8 mouse cellular contexts compared by ENCODE assay signal in genomic region chr1:171159485-171159975, GRCm38 (mm10). TPM values are rescaled to one million over a fixed set of nuclear protein-coding genes. Genes with fewer than 3 reads are reported as not detected.
DNase-seq lines count a peak whose midpoint lies in the region; ATAC-seq lines count a peak whose summit lies in the region.

No protein-coding gene starts in this region.

- H3K27ac ChIP-seq in intestine, embryonic 15.5 days: no peak overlapping the region
- H3K27ac ChIP-seq in lung, embryonic 15.5 days: no peak overlapping the region

- peaks cover 6% of the 10 kb centered on the region for H3K4me1 ChIP-seq in erythroblast, embryonic 14.5 days (ENCODE audit: control insufficient read depth)
- H3K4me1 ChIP-seq in intestine, embryonic 15.5 days (replicated peaks): peaks cover 8% of the 10 kb centered on the region; the same call in 1 of the 2 replicates
- 0 out of 2 replicates have a peak, but pooled peaks cover 9% of the 10 kb centered on the region for H3K4me1 ChIP-seq in lung, embryonic 15.5 days

- no peak overlapping the region for H3K9ac ChIP-seq in intestine, embryonic 15.5 days
- 0 out of 2 replicates have a peak overlapping the region, but pooled peaks have one; percentile 8 for H3K9ac ChIP-seq in lung, embryonic 15.5 days

- peak overlapping the region; percentile 9 for H3K4me3 ChIP-seq in erythroblast, embryonic 14.5 days (replicated peaks)
- peak overlapping the region; percentile 29 for H3K4me3 ChIP-seq in intestine, embryonic 15.5 days (replicated peaks)
- H3K4me3 ChIP-seq in lung, embryonic 15.5 days: peak overlapping the region; percentile 34

- WGBS in intestine, embryonic 15.5 days: 6% methylated on average over 15 of the region's 15 CpGs
- 6% methylated on average over 15 of the region's 15 CpGs for WGBS in lung, embryonic 15.5 days

- H3K36me3 ChIP-seq in erythroblast, embryonic 14.5 days (ENCODE audit: control insufficient read depth): no peaks in the 10 kb centered on the region
- H3K36me3 ChIP-seq in intestine, embryonic 15.5 days: no peaks in the 10 kb centered on the region
- H3K36me3 ChIP-seq in lung, embryonic 15.5 days: no peaks in the 10 kb centered on the region
- no peaks in the 10 kb centered on the region for H3K36me3 ChIP-seq in splenic B cell, adult 2 months (ENCODE audit: control insufficient read depth, insufficient read depth, low read length, poor library complexity, severe bottlenecking)

- H3K4me2 ChIP-seq in intestine, embryonic 15.5 days (replicated peaks): peak overlapping the region; percentile 58
- peak overlapping the region; percentile 57 for H3K4me2 ChIP-seq in lung, embryonic 15.5 days

- DNase-seq in adrenal gland, postnatal 36 days: peak; percentile 38 to 61
- DNase-seq in splenic B cell, adult 2 months (ENCODE audit: low read depth, low spot score): peak; percentile 15
- DNase-seq in layer of hippocampus, postnatal 10 days (ENCODE audit: low spot score in 2 of 2): no peak

- no peak for ATAC-seq in erythroblast, adult 5-6 weeks (replicated peaks; ENCODE audit: low FRiP score, poor library complexity, severe bottlenecking)
- peak; percentile 81 for ATAC-seq in intestine, embryonic 15.5 days
- ATAC-seq in lung, embryonic 15.5 days (ENCODE audit: borderline replicate concordance, extremely low read depth, low FRiP score, low TSS enrichment): peak; percentile 56
- no peak for ATAC-seq in cerebellum, adult (ENCODE audit: insufficient number of reproducible peaks, low FRiP score, low TSS enrichment)

- H3K27me3 ChIP-seq in erythroblast, embryonic 14.5 days (ENCODE audit: control insufficient read depth): peaks cover 63% of the 10 kb centered on the region
- H3K27me3 ChIP-seq in intestine, embryonic 15.5 days (replicated peaks): 0 out of 2 replicates have a peak, but pooled peaks cover 4% of the 10 kb centered on the region
- H3K27me3 ChIP-seq in lung, embryonic 15.5 days: peaks cover 16% of the 10 kb centered on the region
- H3K27me3 ChIP-seq in splenic B cell, adult 2 months (ENCODE audit: control insufficient read depth, insufficient read depth, low read length, poor library complexity, severe bottlenecking): no peaks in the 10 kb centered on the region

- H3K9me3 ChIP-seq in erythroblast, embryonic 14.5 days (ENCODE audit: control insufficient read depth, low read length): no peaks in the 10 kb centered on the region
- no peaks in the 10 kb centered on the region for H3K9me3 ChIP-seq in intestine, embryonic 15.5 days
- no peaks in the 10 kb centered on the region for H3K9me3 ChIP-seq in lung, embryonic 15.5 days

RNA-seq across cellular contexts. Expression of gene Mpz, which starts 9.0 kb away (rescaled TPM):
- polyA plus RNA-seq in erythroblast, embryonic 14.5 days (2012): not detected in 2 replicates
- not detected in 2 replicates for total RNA-seq in erythroblast, adult 5-6 weeks (2015; ENCODE audit: low replicate concordance)
- not detected in 2 replicates for total RNA-seq in erythroblast, adult 5-6 weeks (2017; ENCODE audit: low replicate concordance)
- 1 to 10 TPM; 1.5 to 1.6 TPM for total RNA-seq in adrenal gland, postnatal 36 days (2021)
- 1.1 and 1.3 TPM in 2 replicates for polyA plus RNA-seq in intestine, embryonic 15.5 days (2015; fragmentation: Nextera tagmentation; extraction: Ambion mirVana)
- 0.69 and 1.0 TPM in 2 replicates for polyA plus RNA-seq in lung, embryonic 15.5 days (2015; fragmentation: Nextera tagmentation; extraction: Ambion mirVana)
- not detected for total RNA-seq in layer of hippocampus, postnatal 10 days (2021)

RNA-seq across cellular contexts. Expression of gene Sdhc, which starts 9.1 kb away (rescaled TPM):
- 4.9 and 7.2 TPM in 2 replicates for polyA plus RNA-seq in erythroblast, embryonic 14.5 days (2012)
- total RNA-seq in erythroblast, adult 5-6 weeks (2015; ENCODE audit: low replicate concordance): 15.6 and 40.3 TPM in 2 replicates
- total RNA-seq in erythroblast, adult 5-6 weeks (2017; ENCODE audit: low replicate concordance): 9.2 and 20.0 TPM in 2 replicates
- total RNA-seq in adrenal gland, postnatal 36 days (2021): 100 to 1,000 TPM; 438 to 454 TPM
- 360 and 387 TPM in 2 replicates for polyA plus RNA-seq in intestine, embryonic 15.5 days (2015; fragmentation: Nextera tagmentation; extraction: Ambion mirVana)
- polyA plus RNA-seq in lung, embryonic 15.5 days (2015; fragmentation: Nextera tagmentation; extraction: Ambion mirVana): 256 and 267 TPM in 2 replicates
- total RNA-seq in layer of hippocampus, postnatal 10 days (2021): 100 to 1,000 TPM; 223 to 233 TPM

RNA-seq across cellular contexts. Expression of gene Pcp4l1, which starts 36.5 kb away (rescaled TPM):
- not detected in 2 replicates for polyA plus RNA-seq in erythroblast, embryonic 14.5 days (2012)
- not detected in 2 replicates for total RNA-seq in erythroblast, adult 5-6 weeks (2015; ENCODE audit: low replicate concordance)
- 0.84 and 3.2 TPM in 2 replicates for total RNA-seq in erythroblast, adult 5-6 weeks (2017; ENCODE audit: low replicate concordance)
- total RNA-seq in adrenal gland, postnatal 36 days (2021): 10 to 100 TPM; 42.0 to 53.6 TPM
- polyA plus RNA-seq in intestine, embryonic 15.5 days (2015; fragmentation: Nextera tagmentation; extraction: Ambion mirVana): 16.4 and 18.5 TPM in 2 replicates
- polyA plus RNA-seq in lung, embryonic 15.5 days (2015; fragmentation: Nextera tagmentation; extraction: Ambion mirVana): 5.0 and 5.9 TPM in 2 replicates
- 10 to 100 TPM; 16.9 to 18.0 TPM for total RNA-seq in layer of hippocampus, postnatal 10 days (2021)

RNA-seq across cellular contexts. Expression of gene Cfap126, which starts 45.8 kb away (rescaled TPM):
- 0.37 and 0.64 TPM in 2 replicates for polyA plus RNA-seq in erythroblast, embryonic 14.5 days (2012)
- total RNA-seq in erythroblast, adult 5-6 weeks (2015; ENCODE audit: low replicate concordance): not detected in 2 replicates
- total RNA-seq in erythroblast, adult 5-6 weeks (2017; ENCODE audit: low replicate concordance): not detected in 2 replicates
- total RNA-seq in adrenal gland, postnatal 36 days (2021): 1 to 10 TPM; 1.9 to 2.6 TPM
- polyA plus RNA-seq in intestine, embryonic 15.5 days (2015; fragmentation: Nextera tagmentation; extraction: Ambion mirVana): 1.7 and 1.8 TPM in 2 replicates
- 7.2 and 8.3 TPM in 2 replicates for polyA plus RNA-seq in lung, embryonic 15.5 days (2015; fragmentation: Nextera tagmentation; extraction: Ambion mirVana)
- 1 to 10 TPM; 3.1 to 3.3 TPM for total RNA-seq in layer of hippocampus, postnatal 10 days (2021)

RNA-seq across cellular contexts. Expression of gene Nr1i3, which starts 54.2 kb away (rescaled TPM):
- not detected in 2 replicates for polyA plus RNA-seq in erythroblast, embryonic 14.5 days (2012)
- not detected in 2 replicates for total RNA-seq in erythroblast, adult 5-6 weeks (2015; ENCODE audit: low replicate concordance)
- total RNA-seq in erythroblast, adult 5-6 weeks (2017; ENCODE audit: low replicate concordance): not detected in 2 replicates
- total RNA-seq in adrenal gland, postnatal 36 days (2021): under 1 TPM in 1 of 2 experiments, not detected in 1; 0.13 TPM
- 9.2 and 10.5 TPM in 2 replicates for polyA plus RNA-seq in intestine, embryonic 15.5 days (2015; fragmentation: Nextera tagmentation; extraction: Ambion mirVana)
- 0.20 and 0.33 TPM in 2 replicates for polyA plus RNA-seq in lung, embryonic 15.5 days (2015; fragmentation: Nextera tagmentation; extraction: Ambion mirVana)
- total RNA-seq in layer of hippocampus, postnatal 10 days (2021): not detected

Comparison
In these comparisons a context has a peak if more than half of its experiments do, and no peak if none do; other contexts are left out.
1. ATAC-seq: peak in intestine, embryonic 15.5 days (single experiment) and lung, embryonic 15.5 days (single experiment); none in erythroblast, adult 5-6 weeks (single experiment) and cerebellum, adult (single experiment).
2. DNase-seq: peak in adrenal gland, postnatal 36 days (2 of 2) and splenic B cell, adult 2 months (single experiment); none in layer of hippocampus, postnatal 10 days (0 of 2).
3. RNA of gene Sdhc, which starts 9.1 kb away (total RNA-seq): 438 to 454 TPM in adrenal gland, postnatal 36 days and 223 to 233 TPM in layer of hippocampus, postnatal 10 days; 9.2 to 40.3 TPM in erythroblast, adult 5-6 weeks; every median in the first group is over 4 times any median in the second.
4. RNA of gene Pcp4l1, which starts 36.5 kb away (total RNA-seq): 42.0 to 53.6 TPM in adrenal gland, postnatal 36 days and 16.9 to 18.0 TPM in layer of hippocampus, postnatal 10 days; 0.84 to 3.2 TPM in erythroblast, adult 5-6 weeks; every median in the first group is over 4 times any median in the second.
5. Peak in every context shown above with its lines, with median percentiles within 50 percentile points of each other: H3K4me3 ChIP-seq.